Mouse (Mus musculus): ENCODE data around the gene Vmn2r49.
"Not testable (repeated sequence)": the region's sequence is repeated elsewhere in the genome, so short reads cannot be mapped to it uniquely, and the experiment has no call there.

Gene Vmn2r49

GRCm38 (mm10) chr7:9992157-9992556 is at the start of gene Vmn2r49:
Gene Vmn2r49 (minus strand): TSS chr7:9992257.
- DNase-seq (ENCODE audit: low read depth, low spot score), result not testable (repeated sequence)

GRCm38 (mm10) chr7:9953485-9953884 is 38.6 kb downstream of the Vmn2r49 start, which contains the start of gene Vmn2r48:
Gene Vmn2r48 (minus strand): TSS chr7:9953585.
- not testable (repeated sequence) for DNase-seq (ENCODE audit: low read depth, low spot score)

All from skeletal muscle tissue, adult 2 months (tissue).